Mouse (Mus musculus) right cerebral cortex, adult 2 months (tissue): ENCODE measurements at regions not wholly inside any gene's neighbourhood (a gene's known extent, or its start where the extent isn't known, plus 50 kb on each side); places are given as distances from the start of the nearest gene placed in this dataset.

ENCODE experiments used
- DNase-seq, 2 experiments: peaks; one replicate each; pipeline ENCODE4 v3.0.0; 2021 to 2022; ENCODE audit warnings: low spot score in 2 of 2

GRCm38 (mm10) chr10:35389237-35389636 lies 322.5 kb downstream of the Amd2 start:
- no peak for DNase-seq

GRCm38 (mm10) chr10:35381688-35382087 lies 330.0 kb downstream of the Amd2 start:
- DNase-seq = peak; percentile 6 to 25
